Mouse (Mus musculus): Measurements from ENCODE around the gene Hivep3. TPM values are rescaled to one million over a fixed set of nuclear protein-coding genes. Genes with fewer than 3 reads are reported as not detected.

The Hivep3 gene
- polyA plus RNA-seq, 3 experiments from 2014 or later: 9.1 to 39.1 (median 33.5) TPM

DNA sequence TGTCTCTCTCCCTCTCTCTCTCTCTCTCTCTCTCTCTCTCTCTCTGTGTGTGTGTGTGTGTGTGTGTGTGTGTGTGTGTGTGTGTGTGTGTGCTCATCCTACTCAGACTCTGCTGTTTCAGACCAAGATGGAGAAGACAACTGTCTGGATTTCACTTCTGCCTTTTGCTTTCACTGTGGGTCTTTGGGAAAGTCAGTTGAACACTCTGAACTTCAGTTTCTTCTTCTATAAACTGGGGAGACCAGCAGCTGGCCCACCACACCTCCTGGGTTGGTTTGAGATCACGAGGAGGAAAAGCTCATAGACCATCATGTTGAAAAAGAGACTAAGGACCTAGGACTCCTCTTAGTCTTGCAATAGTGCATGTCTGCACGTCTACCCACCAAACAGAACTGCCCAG, 246.3 kb downstream of the Hivep3 start:
- ATAC-seq: no peak

DNA sequence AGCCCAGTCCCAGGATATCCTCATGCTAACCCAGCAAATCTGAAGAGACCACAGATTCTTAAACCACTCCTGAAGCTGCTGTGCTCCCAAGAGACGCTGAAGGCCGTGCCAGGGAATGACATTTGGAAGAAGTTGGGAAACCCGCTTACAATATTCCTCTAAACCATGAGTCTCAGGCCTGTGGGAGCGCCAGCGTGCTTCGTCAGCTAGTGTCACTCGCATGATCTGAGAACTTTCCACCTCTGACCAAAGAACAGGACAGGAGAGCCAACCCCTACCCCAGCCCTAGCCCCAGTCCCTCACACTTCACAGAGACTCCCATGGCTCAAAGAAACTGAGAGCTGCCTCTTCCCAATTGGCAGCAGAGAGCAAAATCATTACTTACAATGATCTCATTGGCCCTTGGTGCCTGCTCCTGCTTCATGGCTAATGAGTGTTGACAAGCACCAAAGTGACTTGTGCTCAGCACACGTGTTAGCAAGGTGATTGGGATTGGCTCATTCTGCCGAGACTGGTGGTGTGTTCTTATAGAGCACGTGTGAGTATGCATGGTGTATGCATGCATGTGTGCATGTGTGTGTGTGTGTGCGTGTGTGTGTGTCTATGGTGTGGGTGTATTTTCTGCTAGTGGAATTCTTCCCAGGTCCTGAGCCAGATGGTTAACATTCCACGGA, 247.6 kb downstream of the Hivep3 start:
- ATAC-seq: no peak

DNA sequence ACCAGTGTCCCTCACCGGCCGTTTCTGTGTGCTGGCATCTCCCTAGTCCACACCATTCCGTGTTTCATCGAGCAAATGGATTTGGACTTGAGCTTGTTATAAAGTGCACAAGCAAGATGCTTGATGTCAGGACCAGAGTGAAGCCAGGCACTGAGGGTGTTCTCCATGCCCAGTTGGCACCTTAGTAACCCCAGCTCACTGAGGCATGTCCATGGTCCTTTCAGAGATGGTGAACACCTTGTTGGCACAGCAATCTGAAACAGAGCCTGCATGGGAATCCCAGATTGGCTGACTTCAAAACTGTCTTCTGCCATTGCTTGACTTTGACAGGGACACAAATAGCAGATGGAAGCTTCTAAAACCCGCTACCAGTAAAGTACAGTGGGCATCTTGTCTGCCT, 252.5 kb downstream of the Hivep3 start:
- no peak for ATAC-seq

DNA sequence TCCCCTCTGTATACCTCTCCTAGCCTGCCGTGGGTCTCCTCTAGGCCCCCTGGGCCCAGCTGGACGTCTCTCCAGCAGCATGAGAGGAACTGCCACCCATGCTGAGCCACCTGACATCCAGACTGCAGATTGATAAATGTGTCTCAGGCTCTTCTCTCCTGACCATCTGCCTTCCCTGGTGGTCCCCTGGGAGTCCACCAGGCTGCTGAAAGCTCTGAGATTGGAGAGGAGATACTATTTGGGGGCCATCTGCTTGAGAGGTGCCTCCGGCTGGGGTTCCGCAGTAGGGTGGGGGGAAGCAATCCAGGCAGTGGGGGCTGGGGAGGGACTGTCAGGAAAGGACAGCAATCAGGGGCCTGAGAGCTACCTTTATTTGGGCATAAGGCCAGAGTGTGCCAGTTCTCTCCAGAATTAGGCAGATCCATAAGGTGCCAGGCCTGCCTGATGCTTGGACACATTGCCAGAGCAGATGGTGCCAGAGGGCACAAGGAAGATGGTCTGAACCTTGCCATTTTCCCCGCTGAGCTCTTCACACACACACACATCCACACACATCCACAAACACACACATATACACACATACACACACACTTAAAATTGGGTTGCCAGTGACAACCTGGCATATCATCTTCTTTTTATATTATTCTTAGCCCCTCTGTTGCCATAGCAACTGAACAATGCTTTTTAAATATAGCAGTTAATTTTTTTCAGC, 253.2 kb downstream of the Hivep3 start:
- no peak for ATAC-seq

DNA sequence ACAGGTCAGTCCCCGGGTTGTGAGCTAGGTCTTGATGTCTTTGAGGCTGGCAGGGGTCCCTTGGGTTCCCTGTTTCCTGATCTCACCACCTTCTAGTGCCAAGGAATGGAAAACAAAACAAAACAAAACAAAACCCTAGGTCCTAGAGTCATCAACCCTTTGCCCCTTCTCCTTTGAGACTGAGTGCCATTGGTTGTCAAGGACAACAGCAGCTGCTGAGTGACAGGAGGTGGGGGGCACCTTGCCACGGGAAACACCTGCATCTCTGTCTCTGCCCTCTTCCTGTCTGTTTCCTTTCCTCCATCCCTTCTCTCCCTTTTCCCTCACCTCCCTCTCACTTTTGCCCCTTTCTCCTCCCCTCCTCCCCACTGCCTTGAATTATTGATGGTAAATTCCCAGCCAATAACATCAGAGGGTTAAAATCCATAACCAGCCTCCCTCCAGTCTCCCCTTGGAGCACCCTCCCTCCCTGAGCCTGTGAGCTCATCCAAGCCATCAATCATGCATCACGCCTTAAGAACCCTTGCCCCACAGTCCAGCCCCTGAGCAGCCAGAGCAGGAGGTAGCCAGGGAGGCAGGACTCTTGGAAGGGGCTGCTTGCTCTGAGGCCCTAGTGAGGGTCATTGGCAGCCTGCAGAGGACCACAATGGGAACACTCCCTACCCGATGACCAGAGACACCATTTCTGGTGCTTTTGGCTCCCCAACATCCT, 253.9 kb downstream of the Hivep3 start:
- ATAC-seq: no peak

DNA sequence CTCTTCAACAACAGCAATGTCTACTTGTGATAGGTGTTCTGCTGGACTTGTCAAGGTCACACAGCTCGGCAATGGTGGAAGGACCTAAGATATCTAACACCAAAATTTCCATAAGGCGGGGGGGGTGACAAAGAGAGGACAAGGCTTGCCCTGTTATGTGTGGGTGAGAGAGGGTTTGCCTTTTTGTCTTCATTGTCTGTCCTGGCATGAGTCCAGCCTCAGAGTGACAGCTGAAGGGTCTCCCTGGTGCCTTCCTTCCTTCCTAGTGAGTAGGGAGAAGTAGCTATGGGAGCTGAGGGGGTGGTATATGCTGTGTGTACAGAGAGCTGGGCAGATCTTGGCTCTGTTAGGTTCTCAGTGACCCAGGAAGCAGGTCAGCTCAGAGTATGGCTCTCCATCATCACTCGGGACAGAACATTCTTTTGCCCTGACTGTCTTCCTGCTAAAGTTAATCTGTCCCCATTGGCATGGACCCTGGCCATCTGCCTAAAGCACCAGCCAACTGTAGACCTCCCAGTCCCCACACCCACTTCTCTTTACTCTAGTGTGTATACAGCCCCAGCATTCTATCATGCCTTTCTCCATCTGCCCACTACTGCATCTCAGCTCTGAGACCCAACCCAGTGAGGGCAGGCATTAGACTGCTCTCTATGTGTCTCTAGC, 255.6 kb downstream of the Hivep3 start:
- ATAC-seq: no peak

DNA sequence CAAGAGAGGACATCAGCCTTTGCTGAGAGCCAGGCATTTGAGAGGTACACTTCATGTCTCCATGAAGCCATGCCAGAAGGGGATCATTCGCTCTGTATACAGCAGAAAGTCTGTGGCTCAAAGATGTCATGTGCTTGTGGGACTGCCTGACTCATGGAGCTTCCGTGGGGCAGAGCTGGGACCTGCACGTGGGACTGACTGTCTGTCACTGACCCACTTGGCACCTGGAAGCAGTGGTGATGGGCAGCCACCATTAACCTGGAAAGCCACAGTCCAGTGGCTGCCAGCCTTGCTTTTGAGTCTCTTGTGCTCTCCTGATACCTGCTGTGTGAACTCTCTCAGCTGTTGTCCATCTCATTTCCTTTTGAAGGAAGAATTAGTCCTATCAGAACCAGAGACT, 256.8 kb downstream of the Hivep3 start:
- ATAC-seq: no peak

DNA sequence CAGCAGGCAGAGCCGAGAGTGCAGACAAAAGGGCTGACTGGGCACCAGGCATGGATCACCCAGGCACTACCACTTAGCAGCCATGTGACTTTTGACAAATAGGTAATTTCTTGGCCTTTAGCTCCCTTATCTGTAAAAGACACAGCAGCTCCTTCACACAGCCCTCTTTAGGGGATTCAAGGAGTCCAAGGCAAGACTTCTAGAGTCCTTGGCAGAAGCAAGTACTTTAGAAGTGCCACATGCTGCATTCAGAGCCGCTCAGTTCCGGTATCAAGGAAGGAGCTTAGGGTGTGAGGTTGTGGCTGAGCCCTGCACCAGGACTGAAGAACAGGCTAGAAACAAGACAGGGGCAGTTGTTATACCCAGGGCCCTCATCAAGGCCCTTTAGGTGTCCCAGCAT, 257.3 kb downstream of the Hivep3 start:
- ATAC-seq: no peak

DNA sequence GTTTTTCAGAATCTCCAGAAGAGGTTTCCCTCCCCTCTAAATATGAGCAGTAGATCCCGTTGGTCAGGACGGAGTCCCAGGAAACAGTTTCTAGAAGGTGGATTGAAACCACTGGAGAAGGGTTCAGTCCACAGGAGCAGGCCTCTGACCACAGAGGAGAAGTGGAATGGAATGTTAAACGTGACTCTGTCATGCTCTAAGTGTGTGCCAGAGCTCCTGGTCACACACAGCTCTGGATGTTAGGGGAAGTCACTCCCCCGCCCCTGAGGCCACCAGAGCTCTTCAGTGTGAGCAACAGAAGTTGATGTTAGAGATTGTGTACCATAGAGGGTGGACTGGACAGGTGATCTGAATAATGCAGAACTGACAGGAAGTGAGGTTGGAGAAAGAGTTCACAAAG, 258.2 kb downstream of the Hivep3 start:
- ATAC-seq: no peak

DNA sequence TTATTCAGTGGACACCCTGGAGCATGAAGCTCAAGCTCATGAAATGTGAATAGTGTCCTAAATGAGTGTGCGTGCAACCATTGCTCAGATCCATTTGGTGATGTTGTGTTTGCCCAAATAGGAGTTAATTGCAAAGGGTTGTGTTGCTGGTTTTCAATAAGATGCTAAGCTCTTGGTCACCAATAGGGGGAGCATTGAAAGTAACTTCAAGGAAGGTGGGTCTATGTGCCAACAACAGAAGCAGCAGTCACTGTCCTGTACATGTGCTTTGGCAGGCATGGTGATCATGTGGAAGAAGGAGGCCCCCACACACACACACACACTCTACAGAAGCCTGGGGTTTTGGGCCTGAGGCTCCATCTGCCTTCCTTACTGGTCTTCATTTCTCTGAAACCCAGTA, 262.8 kb downstream of the Hivep3 start:
- ATAC-seq: no peak

DNA sequence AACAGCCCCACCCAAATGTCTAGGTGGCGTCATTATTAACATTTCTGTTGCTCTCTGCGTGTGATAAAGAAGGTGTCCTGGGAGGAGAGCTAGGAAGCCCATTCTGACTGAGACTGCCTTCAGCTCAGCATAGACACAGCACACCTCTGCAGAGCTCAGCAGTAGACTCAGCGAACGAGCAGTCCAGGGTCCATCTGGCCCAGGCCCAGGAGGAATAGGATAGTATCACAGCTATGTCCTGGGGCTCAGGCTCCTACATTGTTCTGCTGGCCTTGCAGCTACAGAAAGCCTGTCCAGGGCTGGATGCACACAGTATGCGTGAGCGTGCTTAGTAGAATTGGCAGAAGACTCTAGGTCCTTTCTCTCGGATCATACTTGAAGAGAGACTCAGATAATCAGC, 263.8 kb downstream of the Hivep3 start:
- no peak for ATAC-seq

DNA sequence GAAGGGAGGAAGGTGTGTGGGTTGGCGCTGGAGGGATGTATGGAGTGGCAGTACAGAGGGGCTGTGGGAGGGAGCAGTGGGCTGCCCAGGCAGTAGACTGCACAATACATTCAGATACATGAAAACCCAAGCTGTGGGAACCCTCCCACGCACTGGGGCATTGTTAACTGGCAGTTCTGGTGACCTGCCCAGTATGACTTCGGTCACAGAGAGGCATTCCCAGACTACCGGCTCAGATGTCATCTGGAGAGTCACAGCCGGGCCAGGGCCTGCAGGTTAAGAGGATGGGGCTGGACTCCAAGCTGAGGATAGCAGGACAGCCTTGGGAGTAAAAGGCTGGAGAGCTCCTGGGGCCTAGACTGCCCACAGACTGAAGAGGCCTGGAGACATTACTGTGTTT, 265.3 kb downstream of the Hivep3 start:
- no peak for ATAC-seq

DNA sequence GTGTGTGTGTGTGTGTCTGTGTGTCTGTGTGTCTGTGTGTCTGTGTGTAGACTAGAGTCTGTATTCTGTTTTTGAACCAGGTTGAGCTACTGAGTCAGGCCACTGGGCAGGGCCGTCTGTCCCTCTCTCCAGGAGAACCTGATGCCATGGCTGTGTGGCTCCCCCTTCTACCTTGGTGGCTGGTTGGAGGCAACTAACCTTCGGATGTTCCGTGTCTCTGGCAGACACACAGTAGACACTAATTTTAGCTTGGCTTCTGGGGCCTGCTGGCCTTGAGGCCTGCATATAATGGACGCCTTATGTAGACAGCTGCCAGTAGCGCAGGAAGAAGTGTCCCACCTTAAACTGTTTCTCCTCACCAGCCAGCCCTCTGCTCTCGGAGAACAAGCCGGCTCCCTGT, 267.3 kb downstream of the Hivep3 start:
- no peak for ATAC-seq

DNA sequence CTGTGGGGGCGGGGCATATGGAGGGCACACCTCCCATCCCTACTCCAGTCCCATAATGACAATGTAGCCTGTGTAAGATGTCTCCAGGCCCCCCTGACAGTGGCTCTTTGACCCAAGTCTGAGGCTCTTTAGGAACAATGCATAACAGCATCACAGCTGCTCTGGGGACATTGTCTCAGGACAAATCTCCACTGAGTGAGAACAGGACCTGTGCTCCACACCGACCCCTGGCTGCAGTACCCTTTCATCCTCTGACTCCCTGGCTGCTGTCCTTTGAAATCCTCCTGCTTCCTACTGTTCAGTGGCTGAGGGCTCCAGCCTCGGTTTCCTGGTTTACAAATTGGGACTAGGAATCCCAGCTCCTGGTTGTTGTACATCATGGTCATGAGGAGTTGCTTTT, 269.4 kb downstream of the Hivep3 start:
- no peak for ATAC-seq

DNA sequence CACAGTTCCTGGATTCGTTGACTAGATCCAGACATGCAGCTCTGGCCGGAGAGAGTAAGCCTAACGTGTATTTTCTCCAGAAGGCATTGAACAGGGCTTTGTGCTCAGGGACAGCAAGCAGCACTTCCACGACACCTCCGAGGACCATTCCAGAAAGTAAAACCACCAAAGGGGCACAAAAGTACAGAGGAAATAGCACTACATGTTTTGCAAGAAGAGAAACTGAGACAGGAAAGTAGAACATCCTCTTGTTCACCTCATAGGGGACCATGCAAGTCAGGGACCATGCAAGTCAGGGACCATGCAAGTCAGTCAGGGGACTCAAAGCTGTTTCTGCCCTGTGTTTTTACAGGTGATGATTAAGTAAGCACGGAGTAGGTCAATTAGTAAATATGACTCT, 272.5 kb downstream of the Hivep3 start:
- no peak for ATAC-seq

DNA sequence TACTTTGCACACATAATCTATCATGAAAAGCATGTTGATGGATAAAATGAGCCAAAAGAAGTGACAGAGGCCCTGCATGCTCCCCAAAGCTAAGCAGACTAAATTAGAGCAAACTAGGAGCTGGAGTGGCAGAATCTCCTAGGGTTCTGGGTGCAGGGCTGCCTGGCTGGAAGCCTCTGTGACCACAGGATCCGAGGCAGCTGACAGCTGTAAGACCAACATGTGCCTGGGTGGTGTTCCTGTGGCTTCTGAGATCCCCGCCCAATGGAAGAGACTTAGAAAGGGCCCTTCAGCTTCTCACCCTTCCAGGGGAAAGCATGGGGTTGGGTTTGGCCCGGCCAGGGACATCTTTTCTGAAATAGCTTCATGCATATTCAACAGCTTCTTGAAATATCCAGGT, 274.3 kb downstream of the Hivep3 start:
- no peak for ATAC-seq

DNA sequence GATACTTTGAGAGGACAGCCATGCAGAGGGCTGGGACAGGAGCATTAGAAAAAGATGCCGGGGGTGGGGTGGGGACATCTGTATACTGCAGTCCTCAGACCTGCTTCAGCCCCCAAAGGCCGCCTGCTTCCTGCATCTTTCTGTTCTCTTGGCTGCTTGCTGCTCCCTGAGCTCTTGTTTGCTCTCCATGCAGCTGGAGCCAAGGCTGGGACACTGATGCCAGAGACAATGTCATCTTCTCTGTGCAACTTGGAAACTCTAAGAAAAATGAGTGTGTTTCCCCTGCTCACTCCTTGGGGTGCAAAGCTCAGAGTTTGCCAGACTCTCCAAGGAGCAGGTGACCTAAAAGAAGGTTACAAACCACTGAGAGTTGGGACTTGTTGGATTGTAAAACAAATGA, 275.6 kb downstream of the Hivep3 start:
- ATAC-seq: no peak

DNA sequence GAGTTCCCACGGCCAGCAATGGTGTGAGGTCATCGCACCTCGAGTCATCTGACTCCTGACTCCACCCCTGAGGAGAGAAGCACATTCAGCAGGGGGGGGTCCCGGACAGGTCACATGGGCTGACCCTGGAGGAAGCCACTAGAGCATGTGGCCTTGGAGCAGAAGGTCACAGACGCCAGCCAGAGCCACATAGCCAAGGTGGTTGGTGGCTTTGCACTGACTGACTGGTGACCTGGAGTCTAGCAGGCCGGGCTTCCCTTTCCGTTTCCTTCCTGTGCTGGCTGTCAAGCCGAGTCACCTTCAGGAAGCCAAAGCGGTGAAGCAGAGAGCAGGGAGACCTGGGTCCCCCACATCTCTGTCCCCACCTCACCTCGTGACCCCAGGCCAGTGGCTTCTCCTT, 278.2 kb downstream of the Hivep3 start:
- ATAC-seq: no peak

DNA sequence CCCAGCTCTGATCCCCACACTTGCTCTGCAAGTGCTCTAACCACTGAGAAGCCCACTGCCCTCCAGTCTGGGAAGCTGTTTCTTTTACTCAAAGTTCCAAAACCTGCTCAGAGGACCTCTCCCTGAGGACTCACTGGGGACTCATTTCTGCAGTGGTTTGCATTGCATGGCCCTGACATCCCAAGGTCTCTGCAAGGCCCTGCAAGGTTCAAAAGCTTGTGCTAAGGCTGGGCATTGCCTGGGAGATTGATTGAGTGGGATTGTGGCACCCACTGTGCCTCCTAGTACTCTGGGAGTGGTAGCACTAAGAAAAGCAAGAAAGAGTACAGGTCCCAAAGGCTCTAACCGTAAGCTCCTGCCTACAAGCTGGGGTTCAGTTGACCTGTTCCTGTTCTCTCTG, 279.3 kb downstream of the Hivep3 start:
- ATAC-seq: no peak

DNA sequence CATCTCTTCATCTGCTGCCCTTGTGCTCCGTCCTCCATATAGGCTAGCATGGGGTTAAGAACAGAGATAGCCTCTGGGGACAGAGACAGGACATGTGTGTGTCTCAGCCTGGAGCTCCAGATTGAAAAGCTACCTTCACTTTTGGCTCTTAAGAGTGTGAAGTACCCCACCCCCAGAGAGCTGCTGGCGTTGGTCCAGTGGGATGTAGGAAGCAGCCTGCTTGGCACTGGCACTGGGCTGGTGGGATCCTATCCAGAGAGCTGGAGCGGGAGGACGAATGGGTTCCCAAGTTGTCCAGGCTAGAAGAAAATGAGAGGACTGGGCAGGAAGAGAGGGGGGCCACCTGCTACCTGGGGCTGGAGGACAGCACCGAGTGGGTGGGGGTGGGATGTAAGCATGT, 284.8 kb downstream of the Hivep3 start:
- ATAC-seq: no peak

DNA sequence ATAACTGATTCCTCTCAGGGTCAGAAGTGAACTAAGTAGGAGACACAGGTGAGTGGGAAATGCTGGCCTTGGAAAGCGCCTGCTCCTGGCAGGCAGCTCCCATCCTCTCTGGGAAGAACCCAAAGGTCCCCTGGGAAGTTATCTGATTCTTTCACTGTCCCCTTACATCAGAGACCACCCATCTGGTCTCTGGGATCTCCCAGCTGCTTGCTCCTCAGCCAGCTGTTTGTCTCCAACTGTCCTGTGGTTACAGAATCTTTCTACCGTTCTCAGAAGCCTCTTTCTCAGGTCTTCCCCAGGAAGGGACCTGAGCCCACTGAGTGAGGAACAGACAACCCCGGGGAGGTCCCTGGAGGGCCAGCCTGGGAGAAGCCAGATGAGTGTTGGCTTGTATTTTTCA, 288.8 kb downstream of the Hivep3 start:
- ATAC-seq: no peak

DNA sequence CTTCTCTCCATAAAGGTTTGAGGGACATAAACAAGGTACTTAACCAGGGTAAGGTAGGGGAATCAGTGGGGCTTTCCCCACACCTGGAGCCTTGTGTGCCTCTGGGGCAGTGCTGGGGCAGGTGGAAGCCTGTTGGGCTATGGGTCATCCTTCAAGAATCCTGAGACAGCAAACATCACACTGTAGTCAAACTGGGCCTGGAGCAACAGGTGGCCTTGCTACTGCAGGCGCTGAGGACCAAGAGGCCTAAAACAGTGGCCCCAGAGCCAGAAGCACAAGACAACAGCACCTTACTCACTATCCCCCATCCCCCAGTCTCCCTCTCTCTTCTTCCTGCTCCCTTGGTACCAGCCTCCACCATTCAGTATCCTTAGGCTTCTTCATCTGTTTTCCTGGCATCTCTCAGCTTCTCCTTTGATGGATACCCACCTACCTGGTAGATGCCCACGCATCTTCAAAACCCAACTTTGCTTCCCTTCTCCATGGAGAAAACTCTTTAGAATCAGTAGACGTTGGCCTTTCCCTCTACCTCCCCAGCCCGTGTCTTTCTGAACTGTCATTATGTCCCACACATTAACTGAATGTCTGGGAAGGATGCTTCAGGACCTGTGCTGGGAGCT, 289.7 kb downstream of the Hivep3 start:
- ATAC-seq: no peak

DNA sequence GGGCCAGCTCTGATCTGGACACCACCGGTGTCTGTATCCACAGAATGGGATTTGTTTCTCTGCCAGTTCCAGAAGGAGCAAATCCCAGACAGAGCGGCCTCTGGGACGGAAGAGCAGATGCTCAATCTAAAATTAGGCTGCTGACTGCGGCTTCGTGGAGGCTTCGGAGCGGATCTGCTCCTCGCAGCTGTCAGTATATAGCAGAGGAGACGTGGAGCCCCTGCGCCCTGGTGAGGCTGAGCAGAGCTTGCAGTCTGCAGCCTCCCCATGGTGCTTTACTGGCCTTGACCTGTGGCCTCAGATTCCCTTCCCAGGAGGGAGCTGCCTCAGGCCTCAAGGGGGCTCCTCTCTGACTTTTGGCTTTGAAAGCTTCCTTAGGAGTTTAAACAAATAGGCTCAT, 290.5 kb downstream of the Hivep3 start:
- no peak for ATAC-seq

Data from inflammation-experienced regulatory T-cells, adult 6 months (primary cell).